Mouse (Mus musculus) midbrain, postnatal 0 days (tissue): ENCODE data around the gene Aadat. TPM values are rescaled to one million over a fixed set of nuclear protein-coding genes. Genes with fewer than 3 reads are reported as not detected.

Experiments
- ATAC-seq: fragments of 200-750 bp; cut with Nextera tagmentation; 2 replicates; pipeline ENCODE4 v1.8.0; 2017; ENCODE audit warnings: moderate number of reproducible peaks, mild to moderate bottlenecking, moderate TSS enrichment, moderate library complexity; ENCODE audit not compliant: low FRiP score
- DNase-seq: peaks from one replicate; pipeline ENCODE4 v3.0.0-alpha.2; 2015; ENCODE audit warnings: low spot score
- H3K27ac ChIP-seq: fragments of 300-500 bp; sonication (generic); 2 replicates; pipeline ENCODE4 v1.5.1; 2014; ENCODE audit warnings: low read depth, mild to moderate bottlenecking, low read length, mixed read lengths
- H3K27me3 ChIP-seq: fragments of 300-500 bp; sonication (generic); 2 replicates; pipeline ENCODE4 v1.6.1; 2014; ENCODE audit warnings: low read length, control low read depth, mixed read lengths; ENCODE audit not compliant: insufficient read depth
- H3K36me3 ChIP-seq: fragments of 300-500 bp; sonication (generic); 2 replicates; pipeline ENCODE4 v1.6.1; 2014; ENCODE audit warnings: low read length, control low read depth, mixed read lengths; ENCODE audit not compliant: insufficient read depth
- H3K4me1 ChIP-seq: fragments of 300-500 bp; sonication (generic); 2 replicates; pipeline ENCODE4 v1.6.1; 2014; ENCODE audit warnings: mild to moderate bottlenecking, control low read depth, antibody characterized with exemption, low read length, mixed read lengths; ENCODE audit not compliant: insufficient read depth
- H3K4me2 ChIP-seq: fragments of 300-500 bp; sonication (generic); 2 replicates; pipeline ENCODE4 v1.6.1; 2014; ENCODE audit warnings: low read depth, mild to moderate bottlenecking, low read length, mixed read lengths; ENCODE audit not compliant: poor library complexity, severe bottlenecking
- H3K4me3 ChIP-seq: fragments of 300-500 bp; sonication (generic); 2 replicates; pipeline ENCODE4 v1.5.1; 2014; ENCODE audit warnings: low read depth, mild to moderate bottlenecking, low read length, moderate library complexity
- H3K9ac ChIP-seq: fragments of 300-500 bp; sonication (generic); replicated peaks from 2 replicates; pipeline ENCODE4 v1.6.1; 2014; ENCODE audit warnings: mild to moderate bottlenecking, low read length, moderate library complexity, mixed read lengths; ENCODE audit not compliant: poor library complexity, severe bottlenecking
- H3K9me3 ChIP-seq: fragments of 300-500 bp; sonication (generic); 2 replicates; pipeline ENCODE4 v1.6.1; 2016; ENCODE audit warnings: low read length, control low read depth
- CTCF ChIP-seq: IDR thresholded peaks from 2 replicates; pipeline ENCODE4 v1.5.1; 2016; ENCODE audit warnings: antibody characterized with exemption, mild to moderate bottlenecking
- WGBS: fragments of 180-500 bp; shearing (Covaris S2); extraction: QIAGEN DNeasy Blood & Tissue Kit; methylation state at CpG from one replicate; pipeline ENCODE4 v1.1.7; 2014; 5-methylcytosine and 5-hydroxymethylcytosine counted together
- polyA plus RNA-seq: library from polyadenylated mRNA; unstranded; fragments of >200 nt; fragmentation: Nextera tagmentation; extraction: Ambion mirVana; gene quantifications from 2 replicates; pipeline ENCODE4 v1.2.1, GENCODE M21; 2015
- total RNA-seq: library from RNA; depleted of rRNA; stranded (reverse); fragments of >200 nt; gene quantifications from 2 replicates; pipeline ENCODE4 v1.2.3, GENCODE M21; 2014; rRNA removed

The Aadat gene
- total and polyA plus RNA-seq, 2 experiments from 2014 or later = 2.9 to 4.3 TPM

DNA sequence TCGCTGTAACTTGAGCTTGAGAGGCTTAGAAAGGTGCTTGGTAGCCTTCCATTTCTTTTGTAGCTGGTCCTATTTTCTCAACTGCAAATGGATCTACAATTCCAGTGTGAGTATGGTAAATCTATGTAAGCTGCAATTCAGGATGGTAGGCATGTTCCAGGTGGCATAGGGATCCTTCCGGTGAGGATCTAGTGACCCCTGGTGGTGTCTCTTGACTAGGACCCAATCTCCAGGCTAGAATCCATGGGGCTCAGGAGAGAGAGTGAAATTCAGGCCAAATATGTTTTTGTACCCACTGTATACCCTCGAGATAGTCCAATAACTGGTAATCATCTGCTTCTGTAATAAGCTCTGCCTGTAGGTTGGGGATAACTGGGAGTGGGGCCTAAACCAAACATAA is 89.0 kb downstream of the Aadat start:
- ATAC-seq (no peak), DNase-seq (no peak)
- WGBS = 61% methylated on average over 3 of the region's 3 CpGs
- H3K36me3 ChIP-seq = no peaks in the 10 kb centered on the region
- TF ChIP-seq CTCF = peak; percentile 31
- no peak overlapping the region for H3K9ac ChIP-seq
- H3K4me3 ChIP-seq = no peak overlapping the region
- no peak overlapping the region for H3K27ac ChIP-seq
- H3K27me3 ChIP-seq = no peaks in the 10 kb centered on the region
- no peak overlapping the region for H3K4me2 ChIP-seq
- no peaks in the 10 kb centered on the region for H3K4me1 ChIP-seq
- H3K9me3 ChIP-seq = no peaks in the 10 kb centered on the region

Other genes starting within 250 kb of the Aadat start
- not detected in 2 replicates for gene Gm10283, start 2.7 kb upstream of the Aadat start, total RNA-seq
- not detected in 2 replicates for gene Gm10283, start 2.7 kb upstream of the Aadat start, polyA plus RNA-seq
- gene Mfap3l, start 126.9 kb downstream of the Aadat start, total RNA-seq = 11.4 and 16.4 TPM in 2 replicates
- gene Mfap3l, start 126.9 kb downstream of the Aadat start, polyA plus RNA-seq = 2.8 and 3.0 TPM in 2 replicates